Mouse (Mus musculus): ENCODE results near the gene Aatk. TPM values are rescaled to one million over a fixed set of nuclear protein-coding genes. Genes with fewer than 3 reads are reported as not detected.

The Aatk gene
- polyA plus RNA-seq, 1 experiment from 2014 or later = 21.9 TPM

DNA sequence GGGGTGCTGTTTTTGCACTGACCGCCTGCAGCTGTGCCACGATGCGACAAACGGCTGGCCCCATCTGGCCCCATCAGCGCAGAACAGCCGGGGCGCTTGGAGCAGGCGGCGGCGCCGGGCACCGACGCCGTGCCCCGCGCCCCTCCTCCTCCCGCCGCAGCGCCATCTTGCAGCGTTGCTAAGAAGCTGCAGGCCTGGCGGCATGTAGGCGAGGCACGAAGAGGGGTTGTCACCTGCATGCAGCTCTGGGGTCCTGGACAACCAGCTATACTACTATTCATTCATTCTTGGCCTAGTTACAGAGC is 1.2 kb upstream of the Aatk start:
- Histone ChIP-seq H3K4me1 (peaks cover 53% of the 10 kb centered on the region), H3K36me3 (no peaks in the 10 kb centered on the region)

DNA sequence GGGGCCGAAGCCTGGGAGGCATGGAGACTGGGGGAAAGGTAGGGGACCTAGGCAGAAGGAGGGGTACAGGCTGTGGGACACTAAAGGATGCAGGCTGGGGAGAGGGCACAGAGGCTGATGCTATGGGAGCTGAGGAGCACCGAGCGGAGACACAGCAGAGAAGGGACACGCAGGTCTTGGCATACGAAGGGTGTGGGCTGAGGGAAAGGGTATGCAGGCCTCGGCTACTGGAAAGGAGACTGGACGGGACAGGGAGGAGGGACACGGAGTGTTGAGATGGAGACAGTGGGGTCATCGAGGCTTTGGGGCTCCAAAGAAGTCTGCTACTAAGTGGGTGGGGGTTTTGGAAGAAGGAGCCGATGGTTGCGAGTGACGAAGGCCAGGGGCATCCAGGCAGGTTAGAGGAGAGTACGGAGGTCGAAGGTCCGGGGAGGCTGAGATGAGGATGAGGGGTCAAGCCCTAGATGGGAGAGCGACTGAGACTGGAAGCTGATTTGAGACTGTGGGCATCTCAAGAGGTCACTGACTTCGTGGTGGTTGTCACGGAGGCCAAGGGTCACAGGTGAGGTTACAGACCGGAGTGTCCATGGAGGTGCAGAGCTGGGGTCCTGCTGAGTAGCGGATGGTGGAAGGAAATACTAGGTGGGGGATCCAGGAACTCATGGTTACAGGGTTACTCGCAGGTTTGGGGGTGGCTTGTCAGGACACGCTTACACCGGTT is 724 bp upstream of the Aatk start:
- Histone ChIP-seq H3K9me3 (no peaks in the 10 kb centered on the region), H3K27me3 (no peaks in the 10 kb centered on the region), H3K4me3 (peak overlapping the region; percentile 59), H3K9ac (replicated peaks) (peak overlapping the region; percentile 74), H3K36me3 (no peaks in the 10 kb centered on the region), H3K27ac (replicated peaks) (peak overlapping the region; percentile 83), H3K4me1 (peaks cover 53% of the 10 kb centered on the region), H3K4me2 (replicated peaks) (peak overlapping the region; percentile 92)
- 7% methylated on average over 23 of the region's 23 CpGs for WGBS
- ATAC-seq (replicated peaks) = peak; percentile 36

More for the DNA sequence above, 1.2 kb upstream of the Aatk start:
- Histone ChIP-seq H3K9me3 (no peaks in the 10 kb centered on the region), H3K4me2 (replicated peaks) (peak overlapping the region; percentile 92), H3K9ac (replicated peaks) (peak overlapping the region; percentile 74), H3K27ac (replicated peaks) (peak overlapping the region; percentile 83; the same call in 1 of the 2 replicates), H3K27me3 (no peaks in the 10 kb centered on the region), H3K4me3 (peak overlapping the region; percentile 59)
- under 1% methylated on average over 23 of the region's 23 CpGs for WGBS
- ATAC-seq (replicated peaks) = peak; percentile 8; the same call in 1 of the 2 replicates

DNA sequence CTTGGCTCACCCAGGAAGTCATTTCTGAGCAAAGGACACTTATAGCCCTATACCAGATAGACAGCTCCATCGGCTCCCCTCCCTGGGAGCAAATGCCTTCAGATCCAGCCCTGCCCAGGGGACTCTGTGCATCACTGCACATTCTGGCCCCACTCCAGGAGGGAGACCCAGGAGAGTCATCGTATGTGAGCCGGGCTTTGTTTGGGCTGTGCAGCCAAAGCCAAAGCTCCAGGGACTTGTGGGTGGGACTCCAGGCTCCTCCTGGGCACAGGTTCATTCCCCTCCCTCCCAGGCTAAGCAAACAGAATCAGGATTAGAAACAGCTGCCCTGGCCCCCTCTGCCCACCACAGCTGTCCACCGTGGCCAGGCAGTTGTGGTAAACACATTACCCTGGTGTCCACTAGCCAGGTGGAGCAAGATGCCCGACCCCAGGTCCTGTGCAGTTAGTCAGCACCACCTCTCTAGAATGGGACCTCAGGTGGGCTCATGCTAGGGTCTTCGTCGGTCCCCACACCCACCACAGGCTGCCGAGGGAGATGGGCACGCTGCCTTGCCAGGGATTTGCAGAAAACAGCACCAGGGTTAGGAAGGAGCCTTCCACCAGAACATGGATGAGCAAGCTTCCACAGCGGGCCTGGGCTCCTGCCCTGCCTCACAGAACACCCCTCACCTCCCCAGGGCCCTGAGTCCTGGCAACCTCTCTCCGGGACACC is 971 bp downstream of the Aatk start:
- peak overlapping the region; percentile 83 for H3K27ac ChIP-seq (replicated peaks)
- peak overlapping the region; percentile 92 for H3K4me2 ChIP-seq (replicated peaks)
- WGBS = 33% methylated on average over 11 of the region's 11 CpGs
- H3K9ac ChIP-seq (replicated peaks) = peak overlapping the region; percentile 74
- H3K36me3 ChIP-seq = no peaks in the 10 kb centered on the region
- H3K9me3 ChIP-seq = no peaks in the 10 kb centered on the region
- H3K4me3 ChIP-seq = peak overlapping the region; percentile 59
- ATAC-seq (replicated peaks) = peak; percentile 23
- peaks cover 53% of the 10 kb centered on the region for H3K4me1 ChIP-seq
- H3K27me3 ChIP-seq = no peaks in the 10 kb centered on the region

DNA sequence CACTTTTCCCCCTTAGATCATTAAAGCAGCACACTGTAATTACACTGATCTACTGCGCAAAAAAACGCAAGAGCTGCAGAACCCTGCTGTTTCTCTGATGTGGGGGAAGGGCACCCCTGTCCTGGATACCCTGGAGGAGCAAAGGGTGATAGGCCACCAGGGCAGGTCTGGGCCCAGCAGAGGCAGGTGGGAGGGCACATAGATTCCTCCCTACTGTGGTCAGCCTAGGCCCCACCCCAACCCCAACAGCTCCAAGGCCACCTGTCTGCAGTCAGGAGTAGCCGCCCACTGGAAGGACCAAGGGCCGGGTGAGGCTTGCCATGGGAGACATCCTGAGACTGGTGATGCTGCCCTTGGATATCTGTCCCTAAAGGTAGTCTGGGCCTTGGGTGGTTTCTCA is 1.6 kb downstream of the Aatk start:
- no peaks in the 10 kb centered on the region for H3K36me3 ChIP-seq
- H3K4me3 ChIP-seq = peak overlapping the region; percentile 59
- H3K4me1 ChIP-seq = peaks cover 57% of the 10 kb centered on the region
- peak overlapping the region; percentile 83 for H3K27ac ChIP-seq (replicated peaks)
- H3K27me3 ChIP-seq = no peaks in the 10 kb centered on the region
- no peak for ATAC-seq (replicated peaks)
- WGBS = 61% methylated on average over 4 of the region's 4 CpGs
- H3K9ac ChIP-seq (replicated peaks) = peak overlapping the region; percentile 74
- H3K9me3 ChIP-seq = no peaks in the 10 kb centered on the region
- peak overlapping the region; percentile 92 for H3K4me2 ChIP-seq (replicated peaks)

DNA sequence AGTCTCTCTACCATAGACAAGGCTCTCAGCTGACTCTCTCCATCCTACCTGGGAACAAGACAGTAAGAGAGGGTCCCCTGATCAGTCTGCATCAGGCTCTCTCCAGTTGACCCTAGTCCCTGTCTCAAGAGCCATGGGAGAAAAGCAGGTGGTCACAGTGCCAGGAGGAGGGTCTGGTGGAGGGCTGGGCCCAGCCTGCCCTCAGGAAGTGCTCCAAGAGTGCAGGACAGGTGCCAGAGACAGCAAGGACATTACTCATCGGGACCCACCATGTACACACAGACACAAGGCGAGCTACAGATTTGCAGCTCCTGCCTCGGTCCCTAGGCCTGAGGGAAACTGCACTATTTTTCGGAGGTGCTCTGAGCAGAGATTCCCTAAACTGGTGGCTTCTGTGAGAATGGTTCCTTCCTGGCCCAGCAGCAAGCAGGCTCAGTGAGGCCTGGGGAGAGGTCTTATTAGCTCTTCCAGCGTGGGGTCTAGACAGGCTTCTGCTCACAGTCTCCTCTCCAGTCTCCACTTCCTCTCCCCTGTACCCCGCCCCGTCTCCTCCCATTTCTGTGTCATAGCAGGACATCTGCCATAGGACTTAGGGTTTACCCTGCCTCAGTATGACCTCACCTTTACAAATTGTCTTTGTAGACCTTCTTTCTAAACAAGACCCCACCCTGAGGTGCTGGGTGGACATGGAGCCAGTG is 4.7 kb downstream of the Aatk start:
- no peak for ATAC-seq (replicated peaks)
- Histone ChIP-seq H3K9me3 (no peaks in the 10 kb centered on the region), H3K9ac (replicated peaks) (0 out of 2 replicates have a peak overlapping the region, but pooled peaks have one; percentile 7), H3K4me1 (peaks cover 57% of the 10 kb centered on the region), H3K4me2 (replicated peaks) (no peak overlapping the region), H3K27ac (replicated peaks) (no peak overlapping the region), H3K36me3 (no peaks in the 10 kb centered on the region), H3K27me3 (no peaks in the 10 kb centered on the region), H3K4me3 (no peak overlapping the region)
- 77% methylated on average over 7 of the region's 7 CpGs for WGBS

DNA sequence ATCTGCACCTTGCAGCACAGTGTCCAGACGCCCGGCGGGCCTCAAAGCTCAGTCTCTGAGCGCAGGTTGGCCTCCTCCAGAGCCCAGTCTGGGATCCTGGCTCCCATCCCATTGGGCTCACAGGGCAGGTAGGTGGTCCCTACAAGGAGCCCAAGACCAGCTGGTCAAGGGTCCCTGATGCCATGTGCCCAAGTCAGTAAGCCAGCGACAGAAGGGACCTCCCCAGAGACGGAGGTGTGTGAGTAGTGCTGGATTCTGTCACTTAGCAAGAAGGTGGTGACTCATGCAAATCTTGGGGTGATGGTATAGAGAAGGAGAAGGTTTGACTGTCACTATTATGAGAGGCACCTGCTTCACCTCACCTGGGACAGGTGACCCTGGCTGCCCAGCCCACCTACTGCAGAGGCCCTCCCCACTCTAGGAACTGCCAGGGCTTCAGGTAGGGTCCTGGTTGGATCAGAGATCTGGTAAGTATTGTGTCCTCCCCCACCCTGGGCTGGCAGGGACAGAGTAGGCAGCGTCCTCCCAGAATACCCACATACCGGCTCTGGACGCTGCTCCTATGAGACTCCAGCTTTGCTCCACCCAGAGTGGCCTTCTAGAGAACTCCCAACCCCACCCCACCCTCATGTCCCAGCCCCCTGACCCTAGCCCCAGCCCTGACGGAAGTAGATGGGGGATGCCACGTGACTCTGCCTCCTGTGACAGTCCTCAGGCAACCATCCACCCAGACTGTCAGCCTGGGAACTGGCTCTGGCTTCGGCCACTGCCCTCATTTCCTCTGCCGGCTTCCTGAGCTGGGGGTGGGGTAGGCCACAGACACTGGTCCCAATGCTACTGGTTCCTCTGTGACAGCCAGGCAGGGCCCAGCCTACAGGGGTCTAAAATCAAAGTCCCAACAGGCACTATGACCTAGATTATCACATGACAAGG is 5.5 kb downstream of the Aatk start:
- Histone ChIP-seq H3K27me3 (no peaks in the 10 kb centered on the region), H3K36me3 (no peaks in the 10 kb centered on the region), H3K27ac (replicated peaks) (no peak overlapping the region), H3K4me1 (peaks cover 55% of the 10 kb centered on the region), H3K4me3 (no peak overlapping the region), H3K9ac (replicated peaks) (0 out of 2 replicates have a peak overlapping the region, but pooled peaks have one; percentile 7), H3K4me2 (replicated peaks) (no peak overlapping the region), H3K9me3 (no peaks in the 10 kb centered on the region)
- WGBS = 74% methylated on average over 13 of the region's 13 CpGs
- no peak for ATAC-seq (replicated peaks)

DNA sequence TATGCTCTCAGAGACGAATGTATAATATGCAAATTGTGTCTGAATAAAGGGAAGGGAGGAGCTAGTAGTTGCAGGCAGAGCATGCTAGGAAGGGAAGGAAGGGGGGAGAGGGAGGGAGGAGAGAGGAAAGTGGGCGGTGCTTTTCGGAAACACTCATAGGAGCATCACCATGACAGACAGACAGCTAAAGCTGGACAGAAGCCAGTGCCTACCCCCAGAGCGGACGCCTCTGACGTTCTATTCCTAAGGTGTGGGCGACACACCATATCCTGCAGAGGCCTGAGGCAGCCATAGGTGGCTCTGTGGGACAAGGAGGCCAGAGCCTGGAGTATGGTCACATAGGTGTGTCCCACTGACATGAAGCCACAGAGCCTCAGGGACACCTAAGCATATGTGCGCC is 6.5 kb downstream of the Aatk start:
- ATAC-seq (replicated peaks) = 0 out of 2 replicates have a peak, but pooled peaks have one; percentile 24
- no peak overlapping the region for H3K4me3 ChIP-seq
- H3K9me3 ChIP-seq = no peaks in the 10 kb centered on the region
- no peaks in the 10 kb centered on the region for H3K36me3 ChIP-seq
- H3K4me1 ChIP-seq = peaks cover 45% of the 10 kb centered on the region
- no peak overlapping the region for H3K9ac ChIP-seq (replicated peaks)
- H3K27me3 ChIP-seq = no peaks in the 10 kb centered on the region
- H3K4me2 ChIP-seq (replicated peaks) = no peak overlapping the region
- no peak overlapping the region for H3K27ac ChIP-seq (replicated peaks)
- WGBS = 69% methylated on average over 8 of the region's 8 CpGs

DNA sequence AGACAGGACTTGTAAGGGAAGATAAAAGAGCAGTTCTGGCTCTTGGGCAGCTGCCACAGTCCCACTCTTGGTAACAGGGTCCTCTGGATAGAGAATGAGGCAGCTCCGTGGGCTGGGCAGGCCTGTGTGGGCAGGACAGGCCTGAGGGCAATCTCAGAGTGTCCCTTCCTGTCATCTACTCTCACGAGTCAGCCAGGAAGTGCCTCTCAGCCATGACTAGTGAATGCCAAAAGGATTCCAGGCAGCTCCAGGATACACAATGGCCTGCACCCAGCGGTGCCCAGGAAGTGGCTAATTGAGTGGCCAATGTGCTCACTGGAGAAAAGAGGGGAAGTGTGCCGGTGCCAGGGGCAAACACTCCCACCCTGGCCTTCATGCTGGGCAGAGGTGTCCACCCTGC is 7.4 kb downstream of the Aatk start:
- H3K27ac ChIP-seq (replicated peaks) = 0 out of 2 replicates have a peak overlapping the region, but pooled peaks have one; percentile 8
- 37% methylated on average over 4 of the region's 4 CpGs for WGBS

DNA sequence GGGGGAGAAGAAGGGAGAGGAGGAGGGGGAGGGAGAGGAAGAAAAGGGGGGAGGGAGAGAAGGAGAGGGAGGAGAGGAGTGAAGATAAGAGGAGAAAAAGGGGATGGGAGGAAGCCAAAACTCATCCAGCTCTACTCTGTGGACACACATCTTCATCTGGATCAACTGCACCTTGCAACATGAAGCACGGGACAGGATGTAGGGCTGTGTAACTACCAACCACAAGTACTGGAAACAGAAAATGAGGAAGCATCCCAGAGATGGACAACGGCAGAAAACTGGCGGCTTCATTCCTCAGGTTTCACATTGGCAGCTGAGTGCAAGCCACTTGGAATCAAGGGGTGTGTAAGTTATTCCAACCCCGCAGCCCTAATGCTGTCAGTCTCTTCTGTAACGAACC is 12.2 kb downstream of the Aatk start:
- H3K36me3 ChIP-seq = no peaks in the 10 kb centered on the region
- H3K9me3 ChIP-seq = no peaks in the 10 kb centered on the region
- WGBS = 75% methylated on average over 5 of the region's 5 CpGs
- peaks cover 17% of the 10 kb centered on the region for H3K4me1 ChIP-seq
- no peaks in the 10 kb centered on the region for H3K27me3 ChIP-seq
- no peak for ATAC-seq (replicated peaks)
- no peak overlapping the region for H3K4me3 ChIP-seq
- H3K27ac ChIP-seq (replicated peaks) = no peak overlapping the region
- H3K9ac ChIP-seq (replicated peaks) = no peak overlapping the region
- no peak overlapping the region for H3K4me2 ChIP-seq (replicated peaks)

More for the DNA sequence above, 7.4 kb downstream of the Aatk start:
- Histone ChIP-seq H3K27me3 (no peaks in the 10 kb centered on the region), H3K4me3 (no peak overlapping the region), H3K4me1 (peaks cover 36% of the 10 kb centered on the region), H3K9ac (replicated peaks) (no peak overlapping the region), H3K4me2 (replicated peaks) (no peak overlapping the region), H3K36me3 (no peaks in the 10 kb centered on the region), H3K9me3 (no peaks in the 10 kb centered on the region)
- no peak for ATAC-seq (replicated peaks)

DNA sequence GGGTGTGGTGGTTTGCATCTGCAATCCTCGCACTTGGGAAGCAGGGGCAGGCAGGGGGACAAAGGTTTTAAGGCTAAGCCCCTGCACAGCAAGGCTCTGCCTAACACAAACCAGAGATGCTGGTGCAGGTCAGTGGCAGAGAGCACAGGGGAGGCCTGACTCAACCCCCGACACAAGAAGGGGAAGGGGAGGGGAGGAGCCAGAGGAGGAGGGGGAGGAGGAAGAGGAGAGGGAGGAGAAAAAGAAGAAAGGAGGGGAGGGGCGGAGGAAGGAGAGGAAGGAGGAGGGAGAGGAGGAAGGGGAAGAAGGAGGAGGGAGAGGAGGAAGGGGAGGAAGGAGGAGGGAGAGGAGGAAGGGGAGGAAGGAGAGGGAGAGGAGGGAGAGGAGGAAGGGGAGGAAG is 12.7 kb downstream of the Aatk start:
- Histone ChIP-seq H3K9me3 (no peaks in the 10 kb centered on the region), H3K36me3 (no peaks in the 10 kb centered on the region), H3K4me2 (replicated peaks) (no peak overlapping the region), H3K4me1 (peaks cover 12% of the 10 kb centered on the region), H3K27me3 (no peaks in the 10 kb centered on the region), H3K4me3 (no peak overlapping the region), H3K27ac (replicated peaks) (no peak overlapping the region), H3K9ac (replicated peaks) (no peak overlapping the region)
- ATAC-seq (replicated peaks) = no peak
- 29% methylated on average over 3 of the region's 3 CpGs for WGBS

DNA sequence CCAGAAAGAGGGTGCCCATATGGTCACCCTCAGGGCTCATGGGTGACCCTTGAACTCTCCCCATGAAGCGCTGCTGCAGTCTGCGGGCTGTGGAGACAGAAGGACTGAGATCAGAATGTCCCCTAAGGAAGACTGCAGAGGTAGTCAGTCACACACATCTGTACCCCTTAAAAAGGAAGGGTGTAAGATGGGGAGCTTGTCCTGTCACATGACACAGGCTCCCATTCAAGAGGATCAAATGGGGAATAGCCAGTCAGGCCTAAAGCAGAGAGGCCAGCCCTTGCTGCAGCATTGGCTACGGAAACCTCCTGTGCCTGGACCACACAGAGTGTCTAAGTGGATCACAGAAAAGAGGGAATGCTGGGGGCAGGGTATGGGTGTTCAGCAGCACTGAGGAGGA is 13.5 kb downstream of the Aatk start:
- no peak for ATAC-seq (replicated peaks)
- H3K9me3 ChIP-seq = no peaks in the 10 kb centered on the region
- H3K9ac ChIP-seq (replicated peaks) = no peak overlapping the region
- no peak overlapping the region for H3K27ac ChIP-seq (replicated peaks)
- no peak overlapping the region for H3K4me3 ChIP-seq
- H3K27me3 ChIP-seq = no peaks in the 10 kb centered on the region
- WGBS = 63% methylated on average over 3 of the region's 3 CpGs
- H3K4me2 ChIP-seq (replicated peaks) = no peak overlapping the region
- H3K36me3 ChIP-seq = no peaks in the 10 kb centered on the region
- peaks cover 10% of the 10 kb centered on the region; the same call in 1 of the 2 replicates for H3K4me1 ChIP-seq

Data from forebrain, embryonic 15.5 days (tissue).